Mouse (Mus musculus) olfactory bulb, adult 2 months (tissue): ENCODE measurements around the gene 4933434E20Rik. TPM values are rescaled to one million over a fixed set of nuclear protein-coding genes. Genes with fewer than 3 reads are reported as not detected.

Source experiments
- H3K27ac ChIP-seq: fragments of 200-500 bp; 2 replicates; pipeline ENCODE4 v1.5.1; 2012; ENCODE audit warnings: low read depth, low read length; ENCODE audit not compliant: insufficient read depth
- H3K4me1 ChIP-seq: fragments of 200-500 bp; 2 replicates; pipeline ENCODE4 v1.6.1; 2012; ENCODE audit warnings: low read length; ENCODE audit not compliant: control insufficient read depth, insufficient read depth
- H3K4me3 ChIP-seq: fragments of 200-500 bp; 2 replicates; pipeline ENCODE4 v1.5.1; 2012; ENCODE audit warnings: mild to moderate bottlenecking, low read depth, low read length, moderate library complexity; ENCODE audit not compliant: insufficient read depth
- CTCF ChIP-seq: fragments of 200-500 bp; IDR thresholded peaks from 2 replicates; pipeline ENCODE4 v1.5.1; 2012; ENCODE audit warnings: low read depth, mild to moderate bottlenecking, low read length, moderate library complexity; ENCODE audit not compliant: insufficient read depth
- POLR2A ChIP-seq: fragments of 200-500 bp; IDR thresholded peaks from 2 replicates; pipeline ENCODE4 v1.6.1; 2012; ENCODE audit warnings: mild to moderate bottlenecking, low read depth, low read length, moderate library complexity; ENCODE audit not compliant: insufficient read depth
- WGBS: fragments of 180-500 bp; shearing (Covaris S2); methylation state at CpG from one replicate; pipeline ENCODE4 v1.1.7; 2018; 5-methylcytosine and 5-hydroxymethylcytosine counted together
- polyA plus RNA-seq: library from polyadenylated mRNA; stranded (reverse); fragments of >200 nt; gene quantifications from 2 replicates; pipeline ENCODE4 v1.2.4, GENCODE M21; 2012; ENCODE audit warnings: low replicate concordance; ENCODE audit not compliant: missing spikeins, insufficient read depth, insufficient read length

4933434E20Rik gene
- polyA plus RNA-seq, 1 experiment, result not detected

- 91% methylated on average over 6 of the region's 6 CpGs for WGBS
- Histone ChIP-seq H3K27ac (no peak overlapping the region), H3K4me3 (no peak overlapping the region), H3K4me1 (no peaks in the 10 kb centered on the region)
- no peak for TF ChIP-seq CTCF
- TF ChIP-seq POLR2A, result no peak
These were observed 10.1 kb downstream of the 4933434E20Rik start for GRCm38 (mm10) chr3:90061549-90061948.

GRCm38 (mm10) chr3:90062539-90062938 is 11.1 kb downstream of the 4933434E20Rik start:
- Histone ChIP-seq H3K4me1 (no peaks in the 10 kb centered on the region), H3K27ac (no peak overlapping the region), H3K4me3 (no peak overlapping the region)
- WGBS, result 49% methylated on average over 2 of the region's 2 CpGs
- no peak for TF ChIP-seq CTCF
- TF ChIP-seq POLR2A, result no peak

- Histone ChIP-seq H3K4me3 (no peak overlapping the region), H3K27ac (no peak overlapping the region), H3K4me1 (0 out of 2 replicates have a peak, but pooled peaks cover 2% of the 10 kb centered on the region)
- 73% methylated on average over 3 of the region's 3 CpGs for WGBS
- TF ChIP-seq POLR2A, result no peak
- TF ChIP-seq CTCF, result no peak
These were observed 12.9 kb downstream of the 4933434E20Rik start for GRCm38 (mm10) chr3:90064383-90064782.

- WGBS, result 60% methylated on average over 3 of the region's 3 CpGs
- TF ChIP-seq CTCF, result peak; percentile 29; the same call in 1 of the 2 replicates
- TF ChIP-seq POLR2A, result no peak
- Histone ChIP-seq H3K4me3 (no peak overlapping the region), H3K4me1 (0 out of 2 replicates have a peak, but pooled peaks cover 2% of the 10 kb centered on the region), H3K27ac (no peak overlapping the region)
These were observed 14.1 kb downstream of the 4933434E20Rik start for GRCm38 (mm10) chr3:90065553-90065952.

- 0 out of 2 replicates have a peak, but pooled peaks cover 2% of the 10 kb centered on the region for H3K4me1 ChIP-seq
- WGBS, result 70% methylated on average over 4 of the region's 4 CpGs
- no peak overlapping the region for H3K4me3 ChIP-seq
- TF ChIP-seq CTCF (no peak), POLR2A (no peak)
- no peak overlapping the region for H3K27ac ChIP-seq
These were observed 16.4 kb downstream of the 4933434E20Rik start for GRCm38 (mm10) chr3:90067851-90068250.

- 86% methylated on average over 7 of the region's 7 CpGs for whole genome bisulfite sequencing
- TF ChIP-seq CTCF (no peak), POLR2A (no peak)
- H3K4me1 ChIP-seq, result 0 out of 2 replicates have a peak, but pooled peaks cover 2% of the 10 kb centered on the region
- H3K27ac ChIP-seq, result no peak overlapping the region
- no peak overlapping the region for H3K4me3 ChIP-seq
These were observed 18.3 kb downstream of the 4933434E20Rik start for GRCm38 (mm10) chr3:90069688-90070087.

GRCm38 (mm10) chr3:90072294-90072693 is 20.9 kb downstream of the 4933434E20Rik start, which contains the start of gene Tpm3:
TSS of gene Tpm3 (plus strand) at chr3:90072649.
- Histone ChIP-seq H3K4me1 (0 out of 2 replicates have a peak, but pooled peaks cover 2% of the 10 kb centered on the region), H3K27ac (no peak within 1 kb of the TSS), H3K4me3 (no peak within 1 kb of the TSS)
- WGBS, result 77% methylated on average over 4 of the region's 4 CpGs
- TF ChIP-seq POLR2A (no peak), CTCF (no peak)

GRCm38 (mm10) chr3:90076921-90077716 is 25.7 kb downstream of the 4933434E20Rik start:
- no peak for TF ChIP-seq POLR2A
- TF ChIP-seq CTCF, result no peak
- Histone ChIP-seq H3K27ac (no peak overlapping the region), H3K4me3 (no peak overlapping the region), H3K4me1 (peaks cover 4% of the 10 kb centered on the region; the same call in 1 of the 2 replicates)
- WGBS, result 19% methylated on average over 5 of the region's 5 CpGs

- peaks cover 14% of the 10 kb centered on the region for H3K4me1 ChIP-seq
- 50% methylated on average over 5 of the region's 5 CpGs for WGBS
- H3K27ac ChIP-seq, result no peak overlapping the region
- TF ChIP-seq POLR2A (no peak), CTCF (no peak)
- H3K4me3 ChIP-seq, result no peak overlapping the region
These were observed 26.8 kb downstream of the 4933434E20Rik start for GRCm38 (mm10) chr3:90078224-90078623.
